Comparison of ENCODE assay signal across 8 mouse cellular contexts in the genomic region with DNA sequence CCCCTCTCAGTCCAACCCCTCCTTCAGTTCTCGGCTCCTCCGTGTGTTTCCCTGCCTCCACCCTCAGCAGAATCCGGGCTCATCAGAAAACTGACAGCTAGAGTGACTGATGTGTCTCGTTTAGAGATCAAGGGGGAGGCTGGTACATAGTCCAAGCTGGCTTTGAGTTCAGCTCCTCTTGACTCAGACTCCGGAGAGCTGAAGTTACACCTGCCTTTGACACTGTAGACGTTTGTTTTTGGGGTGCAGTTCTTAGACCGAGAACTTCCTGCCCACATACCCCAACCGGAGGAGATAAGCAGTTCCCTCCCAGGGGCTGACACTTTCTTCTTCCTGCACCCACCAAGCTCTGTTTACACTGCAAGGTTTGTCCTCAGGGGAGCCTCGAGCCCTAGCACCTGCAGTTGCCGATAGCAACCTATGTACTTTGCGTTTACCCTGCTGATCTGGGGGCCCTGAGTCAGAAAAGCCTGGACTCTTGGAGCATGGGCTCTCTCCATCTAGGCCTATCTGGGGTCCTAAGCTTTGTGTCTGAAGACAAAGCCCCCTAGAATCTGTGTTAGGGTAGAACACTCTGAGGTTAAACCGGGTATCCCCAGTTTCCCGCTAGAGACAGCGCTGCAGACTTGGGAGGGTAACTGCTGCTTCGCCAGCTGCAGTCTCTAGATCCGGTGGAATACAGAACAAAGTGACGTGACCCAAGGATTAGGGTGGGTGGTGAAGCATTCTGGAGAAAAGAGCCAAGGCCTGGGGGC. TPM values are rescaled to one million over a fixed set of nuclear protein-coding genes. Genes with fewer than 3 reads are reported as not detected.
DNase-seq lines count a peak whose midpoint lies in the region; ATAC-seq and TF ChIP-seq lines count a peak whose summit lies in the region.

No protein-coding gene starts in this region.

- peaks cover 19 to 42% of the 10 kb centered on the region in 2 experiments for H3K4me1 ChIP-seq in MEL (ENCODE audit: control insufficient read depth in 1 of 2, insufficient read depth in 2 of 2, low read length in 2 of 2)
- H3K4me1 ChIP-seq in cortical plate, adult 2 months (ENCODE audit: control insufficient read depth, insufficient read depth, low read length): peaks cover 4% of the 10 kb centered on the region; the same call in 1 of the 2 replicates
- H3K4me1 ChIP-seq in hindbrain, embryonic 10.5 days (replicated peaks): peaks cover 37% of the 10 kb centered on the region
- 0 out of 2 replicates have a peak, but pooled peaks cover 3% of the 10 kb centered on the region for H3K4me1 ChIP-seq in limb, embryonic 14.5 days (ENCODE audit: control insufficient read depth, insufficient read depth, low read length)
- H3K4me1 ChIP-seq in midbrain, embryonic 14.5 days (ENCODE audit: control insufficient read depth, insufficient read depth, low read length): peaks cover 17% of the 10 kb centered on the region

- TF ChIP-seq CTCF in MEL (IDR thresholded peaks at IDR 0.05 in 2 of 3, conservative IDR thresholded peaks at IDR 0.05 in 1 of 3; ENCODE audit: control insufficient read depth in 1 of 3, insufficient read depth in 1 of 3, low read depth in 2 of 3, low read length in 3 of 3, poor library complexity in 1 of 3, severe bottlenecking in 1 of 3): no peak
- no peak for TF ChIP-seq CTCF in cortical plate, adult 2 months (IDR thresholded peaks at IDR 0.05; ENCODE audit: extremely low read depth, insufficient read depth, low read length)

- peak; percentile 92 for DNase-seq in MEL (ENCODE audit: low read depth, low spot score)
- DNase-seq in hindbrain, embryonic 10.5 days (ENCODE audit: low spot score): peak; percentile 25
- no peak for DNase-seq in limb, embryonic 14.5 days (ENCODE audit: low spot score)
- DNase-seq in midbrain, embryonic 14.5 days: peak; percentile 67
- peak; percentile 74 to 90 for DNase-seq in thymus, adult 18-20 months
- no peak for DNase-seq in layer of hippocampus, adult 11-12 months (ENCODE audit: low spot score)
- no peak for DNase-seq in ovary, adult 18-20 months (ENCODE audit: low spot score)

- H3K79me2 ChIP-seq in MEL (ENCODE audit: control insufficient read depth, insufficient read depth, low read length, poor library complexity): no peaks in the 10 kb centered on the region; the same call in 1 of the 2 replicates

- H3K27me3 ChIP-seq in MEL (ENCODE audit: control insufficient read depth in 1 of 2, insufficient read depth in 2 of 2, low read length in 2 of 2): no peaks in the 10 kb centered on the region
- peaks cover 57% of the 10 kb centered on the region for H3K27me3 ChIP-seq in hindbrain, embryonic 10.5 days (ENCODE audit: insufficient read depth, poor library complexity, severe bottlenecking)
- H3K27me3 ChIP-seq in limb, embryonic 14.5 days (ENCODE audit: control insufficient read depth, insufficient read depth, low read length): peaks cover 4% of the 10 kb centered on the region; the same call in 1 of the 2 replicates
- no peaks in the 10 kb centered on the region for H3K27me3 ChIP-seq in midbrain, embryonic 14.5 days (ENCODE audit: control insufficient read depth, insufficient read depth, low read length)

- peak overlapping the region; percentile 94 for H3K4me2 ChIP-seq in limb, embryonic 14.5 days (replicated peaks; ENCODE audit: low read depth, low read length, severe bottlenecking)
- H3K4me2 ChIP-seq in midbrain, embryonic 14.5 days (ENCODE audit: low read length): peak overlapping the region; percentile 92

- peak; percentile 65 to 78 for TF ChIP-seq EP300 in MEL (IDR thresholded peaks at IDR 0.05; ENCODE audit: low read depth in 1 of 2, low read length in 2 of 2)

- peak overlapping the region; percentile 69 to 80 for H3K4me3 ChIP-seq in MEL (ENCODE audit: control insufficient read depth in 1 of 2, insufficient read depth in 1 of 2, low read depth in 2 of 2, low read length in 2 of 2)
- H3K4me3 ChIP-seq in cortical plate, adult 2 months (ENCODE audit: insufficient read depth, low read length): peak overlapping the region; percentile 72
- H3K4me3 ChIP-seq in hindbrain, embryonic 10.5 days: peak overlapping the region; percentile 60
- peak overlapping the region; percentile 64 for H3K4me3 ChIP-seq in limb, embryonic 14.5 days (replicated peaks; ENCODE audit: low read length)
- peak overlapping the region; percentile 63 for H3K4me3 ChIP-seq in midbrain, embryonic 14.5 days (replicated peaks; ENCODE audit: low read depth, low read length)

- peaks cover 0 to 34% of the 10 kb centered on the region in 2 experiments; a peak in 2 of 4 replicates for H3K36me3 ChIP-seq in MEL (ENCODE audit: control insufficient read depth in 1 of 2, insufficient read depth in 2 of 2, low read length in 2 of 2)
- H3K36me3 ChIP-seq in hindbrain, embryonic 10.5 days: no peaks in the 10 kb centered on the region
- no peaks in the 10 kb centered on the region for H3K36me3 ChIP-seq in limb, embryonic 14.5 days (ENCODE audit: control insufficient read depth, insufficient read depth, low read length)
- H3K36me3 ChIP-seq in midbrain, embryonic 14.5 days (ENCODE audit: control insufficient read depth, insufficient read depth, low read length): no peaks in the 10 kb centered on the region

- 3% methylated on average over 17 of the region's 17 CpGs for WGBS in hindbrain, embryonic 10.5 days
- 3% methylated on average over 17 of the region's 17 CpGs for WGBS in limb, embryonic 14.5 days
- 5% methylated on average over 17 of the region's 17 CpGs for WGBS in midbrain, embryonic 14.5 days

- peak overlapping the region; percentile 76 for H3K9ac ChIP-seq in MEL (ENCODE audit: control insufficient read depth, low read depth, low read length, poor library complexity, severe bottlenecking)
- H3K9ac ChIP-seq in limb, embryonic 14.5 days (ENCODE audit: low read depth, low read length, severe bottlenecking): peak overlapping the region; percentile 63
- peak overlapping the region; percentile 77 for H3K9ac ChIP-seq in midbrain, embryonic 14.5 days (replicated peaks; ENCODE audit: low read length)

- no peak for TF ChIP-seq RAD21 in MEL (IDR thresholded peaks at IDR 0.05; ENCODE audit: low read depth, low read length)

- no peaks in the 10 kb centered on the region for H3K9me3 ChIP-seq in MEL (replicated peaks; ENCODE audit: insufficient read depth, low read length)
- H3K9me3 ChIP-seq in hindbrain, embryonic 10.5 days: no peaks in the 10 kb centered on the region
- H3K9me3 ChIP-seq in limb, embryonic 14.5 days (ENCODE audit: control insufficient read depth, low read length): no peaks in the 10 kb centered on the region
- no peaks in the 10 kb centered on the region for H3K9me3 ChIP-seq in midbrain, embryonic 14.5 days (ENCODE audit: control insufficient read depth, low read length)

- peak overlapping the region; percentile 88 for H3K27ac ChIP-seq in MEL (ENCODE audit: control insufficient read depth, low read depth, low read length)
- H3K27ac ChIP-seq in cortical plate, adult 2 months (ENCODE audit: insufficient read depth, low read length): peak overlapping the region; percentile 83
- peak overlapping the region; percentile 87 for H3K27ac ChIP-seq in hindbrain, embryonic 10.5 days
- no peak overlapping the region for H3K27ac ChIP-seq in limb, embryonic 14.5 days (replicated peaks; ENCODE audit: low read depth, low read length)
- H3K27ac ChIP-seq in midbrain, embryonic 14.5 days (replicated peaks; ENCODE audit: low read depth, low read length): peak overlapping the region; percentile 72

- ATAC-seq in limb, embryonic 14.5 days (ENCODE audit: low FRiP score, low read depth): peak; percentile 32; the same call in 1 of the 2 replicates
- peak; percentile 40 for ATAC-seq in midbrain, embryonic 14.5 days (ENCODE audit: low FRiP score, low TSS enrichment)

- TF ChIP-seq POLR2A in MEL (IDR thresholded peaks at IDR 0.05; ENCODE audit: control insufficient read depth in 1 of 2, insufficient read depth in 1 of 2, low read depth in 1 of 2, low read length in 2 of 2, poor library complexity in 1 of 2): peak in 1 of 2 experiments; percentile 61; a peak in 2 of 4 replicates
- TF ChIP-seq POLR2A in cortical plate, adult 2 months (IDR thresholded peaks at IDR 0.05; ENCODE audit: extremely low read depth, insufficient read depth, low read length): no peak
- no peak for TF ChIP-seq POLR2A in limb, embryonic 14.5 days (IDR thresholded peaks at IDR 0.05; ENCODE audit: borderline replicate concordance, extremely low read depth, insufficient read depth, insufficient read length)

TF ChIP-seq in MEL, 35 proteins besides CTCF, POLR2A, EP300 and RAD21 (continues in another document):
- TF ChIP-seq MAZ (IDR thresholded peaks at IDR 0.05; ENCODE audit: low read depth, low read length): peak; percentile 93

RNA-seq across cellular contexts. Expression of a gene that starts 1.1 kb away (rescaled TPM):
- total RNA-seq in MEL (2012; rRNA removed): 10.2 and 12.5 TPM in 2 replicates
- 10 to 100 TPM in 1 of 2 experiments, not detected in 1; 22.6 TPM for polyA plus RNA-seq in MEL (2012; ENCODE audit: insufficient read depth in 1 of 2, insufficient read length in 2 of 2, low read depth in 1 of 2, low replicate concordance in 2 of 2, missing spikeins in 1 of 2)
- 27.2 and 28.8 TPM in 2 replicates for polyA plus RNA-seq in cortical plate, adult 2 months (2012; rRNA removed)
- polyA plus RNA-seq in hindbrain, embryonic 10.5 days (2016; fragmentation: Nextera tagmentation; extraction: Ambion mirVana): 16.2 and 34.1 TPM in 2 replicates
- polyA plus RNA-seq in limb, embryonic 14.5 days (2012; rRNA removed): 5.5 and 7.4 TPM in 2 replicates
- 4.0 and 5.6 TPM in 2 replicates for polyA plus RNA-seq in limb, embryonic 14.5 days (2014; fragmentation: Nextera tagmentation; extraction: Ambion mirVana)
- 15.2 and 19.9 TPM in 2 replicates for polyA plus RNA-seq in midbrain, embryonic 14.5 days (2014; fragmentation: Nextera tagmentation; extraction: Ambion mirVana)

RNA-seq across cellular contexts. Expression of a gene that starts 21.9 kb away (rescaled TPM):
- total RNA-seq in MEL (2012; rRNA removed): not detected in 2 replicates
- polyA plus RNA-seq in MEL (2012; ENCODE audit: insufficient read depth in 1 of 2, insufficient read length in 2 of 2, low read depth in 1 of 2, low replicate concordance in 2 of 2, missing spikeins in 1 of 2): not detected
- polyA plus RNA-seq in cortical plate, adult 2 months (2012; rRNA removed): 0.13 and 0.27 TPM in 2 replicates
- polyA plus RNA-seq in hindbrain, embryonic 10.5 days (2016; fragmentation: Nextera tagmentation; extraction: Ambion mirVana): 1.0 TPM in 2 replicates
- polyA plus RNA-seq in limb, embryonic 14.5 days (2012; rRNA removed): 0.01 and 0.03 TPM in 2 replicates
- not detected in 2 replicates for polyA plus RNA-seq in limb, embryonic 14.5 days (2014; fragmentation: Nextera tagmentation; extraction: Ambion mirVana)
- polyA plus RNA-seq in midbrain, embryonic 14.5 days (2014; fragmentation: Nextera tagmentation; extraction: Ambion mirVana): not detected in 2 replicates

RNA-seq across cellular contexts. Expression of a gene that starts 58.9 kb away (rescaled TPM):
- 21.3 and 26.4 TPM in 2 replicates for total RNA-seq in MEL (2012; rRNA removed)
- 10 to 100 TPM in 1 of 2 experiments, not detected in 1; 29.4 TPM for polyA plus RNA-seq in MEL (2012; ENCODE audit: insufficient read depth in 1 of 2, insufficient read length in 2 of 2, low read depth in 1 of 2, low replicate concordance in 2 of 2, missing spikeins in 1 of 2)
- 59.1 and 66.9 TPM in 2 replicates for polyA plus RNA-seq in cortical plate, adult 2 months (2012; rRNA removed)
- polyA plus RNA-seq in hindbrain, embryonic 10.5 days (2016; fragmentation: Nextera tagmentation; extraction: Ambion mirVana): 32.2 and 39.1 TPM in 2 replicates
- 39.2 and 39.5 TPM in 2 replicates for polyA plus RNA-seq in limb, embryonic 14.5 days (2012; rRNA removed)
- polyA plus RNA-seq in limb, embryonic 14.5 days (2014; fragmentation: Nextera tagmentation; extraction: Ambion mirVana): 30.9 and 31.6 TPM in 2 replicates
- 33.4 and 42.5 TPM in 2 replicates for polyA plus RNA-seq in midbrain, embryonic 14.5 days (2014; fragmentation: Nextera tagmentation; extraction: Ambion mirVana)

Comparison
In these comparisons a context has a peak if more than half of its experiments do, and no peak if none do; other contexts are left out.
1. DNase-seq: peak in MEL (single experiment), hindbrain, embryonic 10.5 days (single experiment), midbrain, embryonic 14.5 days (single experiment) and thymus, adult 18-20 months (2 of 2); none in limb, embryonic 14.5 days (single experiment), layer of hippocampus, adult 11-12 months (single experiment) and ovary, adult 18-20 months (single experiment).
2. Peak in every context shown above with its lines, with median percentiles within 50 percentile points of each other: H3K4me3 ChIP-seq and H3K9ac ChIP-seq.